Mouse (Mus musculus) stomach, postnatal 0 days (tissue): ENCODE results near the gene Nlrx1.

ENCODE experiments used
- CTCF ChIP-seq: IDR thresholded peaks from 2 replicates; pipeline ENCODE4 v1.5.1; 2016; ENCODE audit warnings: antibody characterized with exemption, low read depth, mild to moderate bottlenecking, moderate library complexity
- EP300 ChIP-seq: optimal IDR thresholded peaks from 2 replicates; pipeline ENCODE3; 2016; ENCODE audit warnings: antibody characterized with exemption

GRCm38 (mm10) chr9:44317452-44317851 is 49.1 kb upstream of the Nlrx1 start:
- TF ChIP-seq CTCF (no peak), EP300 (no peak)
